Mouse (Mus musculus): ENCODE data around the gene Uchl3.

Gene Uchl3

GRCm38 (mm10) chr14:101653581-101654525, at the start of gene Uchl3:
Gene Uchl3 (plus strand): TSS chr14:101653967.
- DNase-seq (ENCODE audit: low read depth): peak; percentile 98

GRCm38 (mm10) chr14:101605843-101606242, 47.9 kb upstream of the Uchl3 start:
- DNase-seq (ENCODE audit: low read depth): peak; percentile 6

- peak; percentile 12 for DNase-seq (ENCODE audit: low read depth)
Observed at GRCm38 (mm10) chr14:101607631-101608518, 45.9 kb upstream of the Uchl3 start.

GRCm38 (mm10) chr14:101608519-101609368, 45.0 kb upstream of the Uchl3 start, which contains the start of gene Tbc1d4:
Gene Tbc1d4 (minus strand): TSS chr14:101609191.
- DNase-seq (ENCODE audit: low read depth): peak; percentile 41

GRCm38 (mm10) chr14:101610701-101611100, 43.1 kb upstream of the Uchl3 start:
- DNase-seq (ENCODE audit: low read depth): no peak

- DNase-seq (ENCODE audit: low read depth): no peak
Observed at GRCm38 (mm10) chr14:101613206-101613605, 40.6 kb upstream of the Uchl3 start.

- DNase-seq (ENCODE audit: low read depth): no peak
Observed at GRCm38 (mm10) chr14:101616178-101616577, 37.6 kb upstream of the Uchl3 start.

- no peak for DNase-seq (ENCODE audit: low read depth)
Observed at GRCm38 (mm10) chr14:101617680-101618079, 36.1 kb upstream of the Uchl3 start.

- DNase-seq (ENCODE audit: low read depth): no peak
Observed at GRCm38 (mm10) chr14:101630548-101630947, 23.2 kb upstream of the Uchl3 start.

GRCm38 (mm10) chr14:101635765-101636164, 18.0 kb upstream of the Uchl3 start:
- no peak for DNase-seq (ENCODE audit: low read depth)

- no peak for DNase-seq (ENCODE audit: low read depth)
Observed at GRCm38 (mm10) chr14:101637381-101637780, 16.4 kb upstream of the Uchl3 start.

GRCm38 (mm10) chr14:101640153-101640843, 13.5 kb upstream of the Uchl3 start, which contains the start of gene Commd6:
Gene Commd6 (minus strand): TSS chr14:101640686.
- peak; percentile 93 for DNase-seq (ENCODE audit: low read depth)

- no peak for DNase-seq (ENCODE audit: low read depth)
Observed at GRCm38 (mm10) chr14:101644948-101645347, 8.8 kb upstream of the Uchl3 start.

- no peak for DNase-seq (ENCODE audit: low read depth)
Observed at GRCm38 (mm10) chr14:101650551-101650950, 3.2 kb upstream of the Uchl3 start.

GRCm38 (mm10) chr14:101652571-101652970, 1.2 kb upstream of the Uchl3 start:
- DNase-seq (ENCODE audit: low read depth): no peak

GRCm38 (mm10) chr14:101654526-101654909, 751 bp downstream of the Uchl3 start:
- DNase-seq (ENCODE audit: low read depth): peak; percentile 41

- DNase-seq (ENCODE audit: low read depth): peak; percentile 73
Observed at GRCm38 (mm10) chr14:101656307-101656706, 2.5 kb downstream of the Uchl3 start.

GRCm38 (mm10) chr14:101661654-101662412, 8.1 kb downstream of the Uchl3 start:
- peak; percentile 16 for DNase-seq (ENCODE audit: low read depth)

GRCm38 (mm10) chr14:101664274-101664673, 10.5 kb downstream of the Uchl3 start:
- DNase-seq (ENCODE audit: low read depth): no peak

- no peak for DNase-seq (ENCODE audit: low read depth)
Observed at GRCm38 (mm10) chr14:101666056-101666455, 12.3 kb downstream of the Uchl3 start.
